Mouse (Mus musculus) lung, adult 2 months (tissue): Measurements from ENCODE around the gene Mrnip.

Experiments used
- CTCF ChIP-seq: fragments of 200-500 bp; IDR thresholded peaks from 2 replicates; pipeline ENCODE4 v1.5.1; 2011; ENCODE audit warnings: mild to moderate bottlenecking, low read length, control low read depth; ENCODE audit not compliant: insufficient read depth
- POLR2A ChIP-seq: fragments of 200-500 bp; IDR thresholded peaks from 2 replicates; pipeline ENCODE4 v1.6.1; 2011; ENCODE audit warnings: low read depth, mild to moderate bottlenecking, control low read depth, low read length, borderline replicate concordance; ENCODE audit errors: extremely low read depth

DNA sequence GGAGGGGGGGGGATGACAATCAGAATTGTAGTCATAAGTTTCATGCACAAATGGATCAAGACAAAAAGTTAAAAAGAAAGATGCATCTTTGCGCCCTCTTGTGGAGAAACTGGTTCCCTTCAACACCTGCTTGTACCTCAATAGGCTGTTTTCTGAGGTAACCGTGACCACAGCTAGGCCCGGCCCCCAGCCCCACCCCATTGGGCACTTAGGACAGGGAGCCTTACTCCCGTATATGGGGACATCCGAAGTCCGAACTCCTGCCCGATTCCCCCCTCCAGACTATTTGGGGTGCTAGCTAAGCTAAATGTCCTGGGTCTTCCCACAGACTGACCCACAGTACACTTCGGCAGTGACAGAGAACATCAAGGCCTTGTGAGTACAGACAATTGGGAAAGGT is 57.2 kb downstream of the Mrnip start:
- TF ChIP-seq CTCF (peak; percentile 41; the same call in 1 of the 2 replicates), POLR2A (no peak)
